Mouse (Mus musculus) heart, postnatal 10 days (tissue): Measurements from ENCODE around the gene Dnmt3b. TPM values are rescaled to one million over a fixed set of nuclear protein-coding genes. Genes with fewer than 3 reads are reported as not detected.
A peak's percentile ranks its signal among the peaks of the same experiment; 100 is the strongest.
"Not testable (repeated sequence)": the region's sequence is repeated elsewhere in the genome, so short reads cannot be mapped to it uniquely, and the experiment has no call there.

Experiments
- DNase-seq, 2 experiments: peaks; one replicate each; pipeline ENCODE4 v3.0.0; 2021
- intact Hi-C: fragments of 180-260 bp; cut with DNase I; formaldehyde crosslinking; loops from one replicate; pipeline ENCODE4 v1.15.1; 2025
- total RNA-seq, 2 experiments: library from RNA; stranded (reverse); gene quantifications; 2 replicates each; pipeline ENCODE4 v1.2.3; 2021

The Dnmt3b gene
- total RNA-seq, 2 experiments from 2014 or later, result 2.4 to 2.6 TPM

- intact Hi-C loops, result loop anchor here (2.0 kb wide), 1 partner anchor 16 kb away; the partner anchor contains the start of gene Dnmt3b
- no peak for DNase-seq
Observed at GRCm38 (mm10) chr2:153632871-153633226, 16.4 kb upstream of the Dnmt3b start.

GRCm38 (mm10) chr2:153633259-153633658 lies 16.0 kb upstream of the Dnmt3b start:
- intact Hi-C loops, result loop anchor here (2.0 kb wide), 1 partner anchor 16 kb away; the partner anchor contains the start of gene Dnmt3b
- DNase-seq, result no peak

GRCm38 (mm10) chr2:153638977-153639680 lies 10.1 kb upstream of the Dnmt3b start:
- DNase-seq, result no peak
- intact Hi-C loops, result no loop called here

- intact Hi-C loops, result no loop called here
- no peak for DNase-seq
Observed at GRCm38 (mm10) chr2:153642496-153642895, 6.8 kb upstream of the Dnmt3b start.

GRCm38 (mm10) chr2:153642999-153643398 lies 6.3 kb upstream of the Dnmt3b start:
- intact Hi-C loops, result no loop called here
- no peak for DNase-seq

GRCm38 (mm10) chr2:153648773-153649297 lies 415 bp upstream of the Dnmt3b start:
- intact Hi-C loops, result loop anchor here (2.0 kb wide), 1 partner anchor 16 kb away; the partner anchor contains the start of gene Commd7
- no peak for DNase-seq

- intact Hi-C loops, result no loop called here
- no peak for DNase-seq
Observed at GRCm38 (mm10) chr2:153650014-153650687, 901 bp downstream of the Dnmt3b start.

- intact Hi-C loops, result no loop called here
- no peak for DNase-seq
Observed at GRCm38 (mm10) chr2:153651681-153652080, 2.4 kb downstream of the Dnmt3b start.

- DNase-seq, intact Hi-C loops: not testable (repeated sequence)
Observed at GRCm38 (mm10) chr2:153657659-153658058, 8.4 kb downstream of the Dnmt3b start.

GRCm38 (mm10) chr2:153660616-153661015 lies 11.4 kb downstream of the Dnmt3b start:
- intact Hi-C loops, result no loop called here
- DNase-seq, result peak in 1 of 2 experiments; percentile 22

- no peak for DNase-seq
- intact Hi-C loops, result no loop called here
Observed at GRCm38 (mm10) chr2:153665401-153665800, 16.2 kb downstream of the Dnmt3b start.

- intact Hi-C loops, result loop anchor here (1.0 to 2.0 kb wide), 2 partner anchors 182 to 261 kb away; no protein-coding TSS in a partner anchor
- peak; percentile 32 to 42 for DNase-seq
Observed at GRCm38 (mm10) chr2:153668754-153669376, 19.6 kb downstream of the Dnmt3b start.

- no peak for DNase-seq
- intact Hi-C loops, result no loop called here
Observed at GRCm38 (mm10) chr2:153670111-153670510, 20.9 kb downstream of the Dnmt3b start.

- intact Hi-C loops, result no loop called here
- DNase-seq, result no peak
Observed at GRCm38 (mm10) chr2:153672619-153673018, 23.4 kb downstream of the Dnmt3b start.

- DNase-seq, intact Hi-C loops: not testable (repeated sequence)
Observed at GRCm38 (mm10) chr2:153675364-153675763, 26.1 kb downstream of the Dnmt3b start.

- intact Hi-C loops, result no loop called here
- no peak for DNase-seq
Observed at GRCm38 (mm10) chr2:153676944-153677343, 27.7 kb downstream of the Dnmt3b start.

GRCm38 (mm10) chr2:153677550-153677949 lies 28.3 kb downstream of the Dnmt3b start:
- intact Hi-C loops, result no loop called here
- DNase-seq, result no peak

GRCm38 (mm10) chr2:153679959-153680358 lies 30.7 kb downstream of the Dnmt3b start:
- intact Hi-C loops, result no loop called here
- no peak for DNase-seq

GRCm38 (mm10) chr2:153693413-153693812 lies 44.2 kb downstream of the Dnmt3b start:
- intact Hi-C loops, DNase-seq: not testable (repeated sequence)

- intact Hi-C loops, result no loop called here
- peak; percentile 34 to 60 for DNase-seq
Observed at GRCm38 (mm10) chr2:153694462-153695085, 45.3 kb downstream of the Dnmt3b start.

- intact Hi-C loops, result no loop called here
- DNase-seq, result no peak
Observed at GRCm38 (mm10) chr2:153696352-153696751, 47.1 kb downstream of the Dnmt3b start, which contains the start of gene Dnmt3c. Gene Dnmt3c (plus strand): TSS chr2:153696652.
